Mouse (Mus musculus) neural tube, embryonic 11.5 days (tissue): ENCODE measurements around the gene Lingo1. TPM values are rescaled to one million over a fixed set of nuclear protein-coding genes. Genes with fewer than 3 reads are reported as not detected.
A peak's percentile ranks its signal among the peaks of the same experiment; 100 is the strongest.

Source experiments
- ATAC-seq: fragments of 200-750 bp; cut with Nextera tagmentation; 2 replicates; pipeline ENCODE4 v1.8.0; 2017; ENCODE audit warnings: moderate number of reproducible peaks, mild to moderate bottlenecking, moderate TSS enrichment, moderate library complexity; ENCODE audit not compliant: insufficient read depth, low FRiP score, low TSS enrichment
- DNase-seq: peaks from one replicate; pipeline ENCODE4 v3.0.0-alpha.2; 2015; ENCODE audit warnings: low spot score
- H3K27ac ChIP-seq: fragments of 300-500 bp; sonication (generic); 2 replicates; pipeline ENCODE4 v1.5.1; 2014; ENCODE audit warnings: low read depth, mild to moderate bottlenecking, low read length
- H3K27me3 ChIP-seq: fragments of 300-500 bp; sonication (generic); 2 replicates; pipeline ENCODE4 v1.6.1; 2014; ENCODE audit warnings: mild to moderate bottlenecking, low read length, mixed read lengths; ENCODE audit not compliant: control insufficient read depth, insufficient read depth
- H3K36me3 ChIP-seq: fragments of 300-500 bp; sonication (generic); 2 replicates; pipeline ENCODE4 v1.6.1; 2014; ENCODE audit warnings: mild to moderate bottlenecking, low read length, moderate library complexity, mixed read lengths; ENCODE audit not compliant: control insufficient read depth, insufficient read depth
- H3K4me1 ChIP-seq: fragments of 300-500 bp; sonication (generic); 2 replicates; pipeline ENCODE4 v1.6.1; 2014; ENCODE audit warnings: low read length, mixed read lengths; ENCODE audit not compliant: control insufficient read depth, insufficient read depth
- H3K4me2 ChIP-seq: fragments of 300-500 bp; sonication (generic); 2 replicates; pipeline ENCODE4 v1.6.1; 2014; ENCODE audit warnings: low read depth, mild to moderate bottlenecking, moderate library complexity
- H3K4me3 ChIP-seq: fragments of 300-500 bp; sonication (generic); 2 replicates; pipeline ENCODE4 v1.5.1; 2014; ENCODE audit warnings: low read depth, low read length
- H3K9ac ChIP-seq: fragments of 300-500 bp; sonication (generic); 2 replicates; pipeline ENCODE4 v1.6.1; 2014; ENCODE audit warnings: mild to moderate bottlenecking, low read length
- H3K9me3 ChIP-seq: fragments of 300-500 bp; sonication (generic); 2 replicates; pipeline ENCODE4 v1.6.1; 2016; ENCODE audit warnings: low read length; ENCODE audit not compliant: control insufficient read depth
- WGBS: fragments of 180-500 bp; shearing (Covaris S2); extraction: QIAGEN DNeasy Blood & Tissue Kit; methylation state at CpG from one replicate; pipeline ENCODE4 v1.1.7; 2014; 5-methylcytosine and 5-hydroxymethylcytosine counted together
- polyA plus RNA-seq: library from polyadenylated mRNA; unstranded; fragments of >200 nt; fragmentation: Nextera tagmentation; extraction: Ambion mirVana; gene quantifications from 2 replicates; pipeline ENCODE4 v1.2.1, GENCODE M21; 2014

The Lingo1 gene
- polyA plus RNA-seq, 1 experiment from 2014 or later: 14.7 TPM

DNA sequence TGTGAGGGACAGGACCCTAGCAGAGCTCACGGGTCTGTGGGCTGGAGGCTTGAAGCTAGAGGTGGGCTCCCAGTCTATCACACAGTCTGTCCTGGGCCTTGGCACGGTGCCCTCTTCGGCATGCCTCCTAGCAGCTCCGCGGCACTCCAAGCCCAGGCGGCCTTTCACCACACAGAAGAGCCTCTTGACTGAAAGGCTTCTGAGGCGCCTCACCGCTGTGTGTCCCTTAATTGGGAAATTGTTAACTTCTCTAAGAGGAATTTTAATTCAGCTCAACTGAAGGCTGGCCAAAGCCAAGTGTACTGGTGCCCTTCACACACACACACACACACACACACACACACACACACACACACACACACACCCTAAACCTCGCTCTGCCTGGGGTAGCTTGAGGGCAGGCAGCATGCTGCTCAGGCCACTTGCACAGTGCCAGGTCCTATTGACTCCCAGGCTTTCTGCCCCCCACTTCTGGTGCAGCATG, 28.6 kb downstream of the Lingo1 start:
- Histone ChIP-seq H3K27me3 (no peaks in the 10 kb centered on the region), H3K27ac (no peak overlapping the region), H3K36me3 (no peaks in the 10 kb centered on the region), H3K4me2 (no peak overlapping the region), H3K9me3 (no peaks in the 10 kb centered on the region), H3K4me1 (peaks cover 3% of the 10 kb centered on the region; the same call in 1 of the 2 replicates), H3K9ac (no peak overlapping the region), H3K4me3 (no peak overlapping the region)
- DNase-seq (no peak), ATAC-seq (no peak)
- WGBS: 79% methylated on average over 9 of the region's 9 CpGs

DNA sequence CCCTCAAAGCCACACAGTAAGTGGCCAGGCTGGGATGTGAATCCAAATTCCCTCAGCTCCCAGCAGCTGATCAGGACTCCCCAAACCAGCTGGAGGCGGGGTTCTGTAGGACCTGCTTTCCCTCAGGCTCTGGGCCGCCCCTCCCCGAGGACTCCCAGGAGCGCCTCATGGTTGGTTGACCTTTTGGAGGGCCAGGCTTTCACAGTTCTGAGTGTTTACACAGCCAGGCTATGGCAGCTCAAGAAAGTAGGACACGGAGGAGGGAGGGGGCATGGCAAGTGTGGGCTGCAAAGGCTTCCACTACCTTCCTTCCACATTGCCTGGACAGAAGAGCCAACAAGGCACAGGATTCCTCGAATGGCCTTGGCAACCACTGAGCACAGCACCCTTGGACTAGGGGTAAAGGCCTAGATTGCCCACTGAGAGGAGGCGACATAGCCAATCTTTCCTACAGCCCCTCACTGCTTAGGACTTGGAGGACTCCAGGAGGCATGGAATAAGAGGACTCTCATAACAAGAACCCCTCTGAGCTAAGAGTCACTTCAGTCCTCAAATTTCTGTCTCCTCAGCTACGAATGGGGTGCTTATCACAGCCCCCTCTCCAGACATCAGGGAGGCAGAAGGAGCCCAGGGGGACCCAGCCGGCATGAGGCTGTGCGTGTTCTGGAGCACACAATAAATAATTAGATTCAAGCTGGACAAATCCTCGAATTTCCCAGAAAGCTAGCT, 29.5 kb downstream of the Lingo1 start:
- H3K27ac ChIP-seq: no peak overlapping the region
- peaks cover 3% of the 10 kb centered on the region; the same call in 1 of the 2 replicates for H3K4me1 ChIP-seq
- DNase-seq: no peak
- WGBS: 63% methylated on average over 11 of the region's 11 CpGs
- H3K36me3 ChIP-seq: no peaks in the 10 kb centered on the region
- no peaks in the 10 kb centered on the region for H3K27me3 ChIP-seq
- H3K9ac ChIP-seq: no peak overlapping the region
- ATAC-seq: no peak
- H3K4me2 ChIP-seq: no peak overlapping the region
- no peak overlapping the region for H3K4me3 ChIP-seq
- H3K9me3 ChIP-seq: no peaks in the 10 kb centered on the region

DNA sequence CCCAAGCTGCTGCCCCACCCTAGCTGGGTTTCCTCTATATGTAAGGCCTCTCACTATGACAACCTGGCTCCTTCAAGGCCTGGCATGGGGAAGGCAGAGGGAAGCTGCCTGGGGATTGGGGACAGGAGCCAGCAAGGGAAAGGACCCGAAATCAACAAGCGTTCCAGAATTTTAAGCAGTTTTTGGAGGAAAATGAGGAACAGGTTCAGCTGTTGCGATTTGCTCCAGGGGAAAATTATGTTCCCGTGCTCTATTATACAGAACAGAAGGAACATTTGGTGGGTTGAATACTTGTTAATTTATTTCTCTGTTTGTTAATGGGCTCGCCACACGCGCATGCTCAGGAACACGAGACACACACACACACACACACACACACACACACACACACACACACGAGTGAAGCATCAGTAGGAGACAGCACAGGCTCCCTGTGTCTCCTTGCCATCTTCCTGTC, 34.1 kb downstream of the Lingo1 start:
- H3K9me3 ChIP-seq: no peaks in the 10 kb centered on the region
- H3K4me2 ChIP-seq: no peak overlapping the region
- no peak overlapping the region for H3K27ac ChIP-seq
- H3K36me3 ChIP-seq: no peaks in the 10 kb centered on the region
- no peaks in the 10 kb centered on the region for H3K27me3 ChIP-seq
- no peak for ATAC-seq
- H3K4me1 ChIP-seq: peaks cover 8% of the 10 kb centered on the region
- H3K4me3 ChIP-seq: no peak overlapping the region
- no peak for DNase-seq
- no peak overlapping the region for H3K9ac ChIP-seq
- WGBS: 83% methylated on average over 9 of the region's 9 CpGs

DNA sequence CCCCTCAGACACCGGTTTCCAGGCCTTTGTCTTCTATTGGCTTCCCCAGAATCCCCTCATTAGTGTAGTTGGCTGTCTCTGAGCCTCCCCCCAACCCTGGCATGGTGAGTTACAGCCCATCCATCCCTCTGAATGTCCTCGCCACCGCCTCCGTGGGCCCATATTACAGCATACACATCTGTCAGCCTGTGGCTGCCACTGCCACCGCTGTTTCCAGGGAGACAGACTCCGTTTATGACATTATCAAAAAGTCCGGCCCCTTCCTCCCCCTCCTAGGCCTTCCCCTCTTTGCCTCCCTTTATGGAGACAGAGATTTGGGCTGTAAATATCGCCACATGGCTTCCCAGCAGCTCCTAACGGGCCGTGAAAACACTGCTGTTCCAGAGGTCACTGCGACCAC, 38.5 kb downstream of the Lingo1 start:
- Histone ChIP-seq H3K9ac (no peak overlapping the region), H3K4me3 (no peak overlapping the region), H3K4me1 (peaks cover 8% of the 10 kb centered on the region), H3K36me3 (no peaks in the 10 kb centered on the region), H3K27ac (peak overlapping the region; percentile 15; the same call in 1 of the 2 replicates), H3K4me2 (no peak overlapping the region), H3K9me3 (no peaks in the 10 kb centered on the region), H3K27me3 (no peaks in the 10 kb centered on the region)
- 9% methylated on average over 11 of the region's 11 CpGs for WGBS
- ATAC-seq (peak; percentile 83), DNase-seq (peak; percentile 55)

DNA sequence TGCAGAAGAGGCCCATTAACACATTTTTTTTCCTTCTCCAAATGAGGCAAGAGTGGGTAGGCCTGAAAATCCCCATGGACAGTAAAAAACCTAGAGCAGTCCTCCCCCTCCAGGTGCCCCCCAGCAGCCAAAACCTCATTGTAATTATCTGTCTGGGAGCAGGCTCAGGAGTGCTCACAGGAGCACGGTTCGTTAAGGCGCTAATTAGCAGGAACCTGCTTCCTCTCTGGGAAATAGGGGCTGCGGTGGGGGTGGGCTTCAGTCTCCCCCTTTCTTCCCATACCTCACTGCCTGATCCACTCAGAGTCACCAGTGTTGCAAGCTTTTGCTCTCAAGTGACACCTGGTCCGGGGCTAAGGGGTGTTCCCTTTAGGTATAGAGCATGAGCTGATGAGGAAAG, 41.1 kb downstream of the Lingo1 start:
- H3K4me1 ChIP-seq: peaks cover 8% of the 10 kb centered on the region
- no peak overlapping the region for H3K27ac ChIP-seq
- H3K9ac ChIP-seq: no peak overlapping the region
- WGBS: 83% methylated on average over 5 of the region's 5 CpGs
- H3K4me3 ChIP-seq: no peak overlapping the region
- no peaks in the 10 kb centered on the region for H3K9me3 ChIP-seq
- no peaks in the 10 kb centered on the region for H3K36me3 ChIP-seq
- ATAC-seq (no peak), DNase-seq (no peak)
- no peak overlapping the region for H3K4me2 ChIP-seq
- H3K27me3 ChIP-seq: no peaks in the 10 kb centered on the region

DNA sequence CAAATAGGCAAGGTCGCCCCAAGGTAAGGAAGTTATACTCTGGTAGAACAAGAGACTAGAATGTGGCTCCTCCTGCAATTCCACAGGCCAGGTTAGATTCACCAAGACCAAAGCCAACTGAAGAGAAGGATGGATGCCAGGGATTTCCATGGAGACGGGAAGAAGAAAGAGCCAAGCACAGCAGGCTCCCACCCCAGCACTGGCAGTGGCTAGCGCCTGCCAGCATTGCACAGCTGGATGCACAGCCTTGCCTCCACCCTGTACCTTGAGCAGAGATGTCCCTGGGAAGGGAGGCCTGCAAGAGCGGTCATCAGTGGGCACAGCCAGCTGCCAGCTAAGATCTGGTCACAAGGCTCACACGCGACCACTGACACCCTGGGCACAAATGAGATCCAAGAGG, 42.9 kb downstream of the Lingo1 start:
- H3K9ac ChIP-seq: no peak overlapping the region
- H3K4me1 ChIP-seq: peaks cover 8% of the 10 kb centered on the region
- H3K36me3 ChIP-seq: no peaks in the 10 kb centered on the region
- H3K27ac ChIP-seq: no peak overlapping the region
- H3K4me3 ChIP-seq: no peak overlapping the region
- no peaks in the 10 kb centered on the region for H3K9me3 ChIP-seq
- no peak overlapping the region for H3K4me2 ChIP-seq
- ATAC-seq (no peak), DNase-seq (no peak)
- H3K27me3 ChIP-seq: no peaks in the 10 kb centered on the region
- 77% methylated on average over 6 of the region's 6 CpGs for WGBS

DNA sequence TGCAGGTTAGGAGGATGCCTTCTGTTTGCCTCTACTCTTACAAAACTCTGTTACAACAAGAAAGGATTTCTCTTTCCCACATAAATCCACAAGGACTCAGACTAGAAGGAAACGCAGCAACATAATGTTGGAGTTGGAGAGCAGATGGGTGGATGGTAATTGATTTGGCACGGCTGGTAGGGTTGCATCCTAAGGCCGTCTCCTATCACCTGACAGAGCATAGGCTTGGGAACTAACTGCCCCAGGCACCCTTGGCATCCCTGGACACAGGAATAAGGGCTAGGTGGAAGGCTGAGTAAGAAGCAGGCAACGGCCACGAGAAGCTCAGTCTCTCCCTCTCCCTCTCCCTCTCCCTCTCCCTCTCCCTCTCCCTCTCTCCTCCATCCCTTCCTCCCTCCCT, 48.2 kb downstream of the Lingo1 start:
- ATAC-seq (no peak), DNase-seq (no peak)
- no peak overlapping the region for H3K9ac ChIP-seq
- H3K9me3 ChIP-seq: no peaks in the 10 kb centered on the region
- no peaks in the 10 kb centered on the region for H3K36me3 ChIP-seq
- H3K27ac ChIP-seq: no peak overlapping the region
- H3K27me3 ChIP-seq: no peaks in the 10 kb centered on the region
- H3K4me2 ChIP-seq: no peak overlapping the region
- WGBS: 56% methylated on average over 5 of the region's 5 CpGs
- no peaks in the 10 kb centered on the region for H3K4me1 ChIP-seq
- H3K4me3 ChIP-seq: no peak overlapping the region

DNA sequence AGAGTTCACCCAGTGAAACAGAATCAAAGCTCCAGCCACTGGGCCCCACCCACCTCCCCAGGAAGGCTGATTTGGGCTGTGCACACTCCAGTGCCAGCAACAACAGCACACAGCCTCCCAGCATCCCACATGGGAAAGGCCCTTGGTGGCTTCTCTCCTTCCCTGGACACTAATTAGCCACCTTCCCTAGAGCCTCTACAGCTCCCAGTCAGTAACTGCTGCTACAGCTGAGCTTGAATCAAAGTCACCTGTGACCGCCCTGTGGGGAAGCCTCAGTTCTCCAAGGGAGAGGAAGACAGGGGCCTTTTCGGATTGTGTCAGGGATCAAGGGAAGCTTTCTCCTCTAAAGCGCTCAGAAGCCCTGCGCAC, 49.4 kb downstream of the Lingo1 start:
- WGBS: 66% methylated on average over 4 of the region's 4 CpGs
- no peak for DNase-seq

DNA sequence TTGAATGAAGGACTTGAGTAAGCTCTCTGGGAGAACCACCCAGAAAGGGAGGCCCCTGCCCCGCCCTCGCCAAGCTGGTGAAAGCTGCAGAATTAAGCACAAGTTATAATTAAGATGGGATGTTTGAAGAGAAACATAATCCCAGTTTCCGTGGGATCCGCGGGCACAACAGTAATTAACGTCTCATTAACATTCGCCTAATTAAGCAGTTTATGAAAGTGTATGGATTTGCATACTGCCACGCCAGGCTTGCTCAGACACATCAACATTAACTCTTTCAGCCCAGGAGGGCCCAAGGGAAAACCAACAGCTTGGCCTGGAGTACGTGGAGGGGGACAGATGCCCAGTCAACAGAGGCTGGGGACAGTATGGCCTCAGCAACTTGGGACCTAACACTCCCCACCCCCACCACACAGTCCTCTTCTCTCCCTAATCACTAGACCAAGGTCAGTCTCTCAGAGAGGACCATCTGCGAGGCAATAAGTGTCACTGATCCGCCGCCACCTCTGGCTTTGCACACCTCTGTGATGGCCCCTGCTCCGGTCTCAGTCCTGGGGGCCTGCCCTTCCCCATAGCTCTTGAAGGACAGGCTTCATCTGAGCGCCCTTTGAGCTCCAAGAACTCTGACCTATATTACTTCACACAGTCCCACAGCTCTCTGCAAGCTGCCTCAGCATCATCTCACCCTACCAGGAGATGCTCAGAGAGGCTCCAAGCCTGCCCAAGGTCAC, 49.9 kb downstream of the Lingo1 start:
- Histone ChIP-seq H3K9me3 (no peaks in the 10 kb centered on the region), H3K4me3 (no peak overlapping the region), H3K27me3 (no peaks in the 10 kb centered on the region), H3K4me1 (no peaks in the 10 kb centered on the region), H3K9ac (no peak overlapping the region), H3K4me2 (no peak overlapping the region), H3K27ac (no peak overlapping the region), H3K36me3 (no peaks in the 10 kb centered on the region)
- WGBS: 68% methylated on average over 14 of the region's 14 CpGs
- DNase-seq (no peak), ATAC-seq (no peak)

More for the DNA sequence above, 49.4 kb downstream of the Lingo1 start:
- Histone ChIP-seq H3K36me3 (no peaks in the 10 kb centered on the region), H3K9ac (no peak overlapping the region), H3K27me3 (no peaks in the 10 kb centered on the region), H3K4me3 (no peak overlapping the region), H3K9me3 (no peaks in the 10 kb centered on the region), H3K27ac (no peak overlapping the region), H3K4me2 (no peak overlapping the region), H3K4me1 (no peaks in the 10 kb centered on the region)
- ATAC-seq: no peak
